Mouse (Mus musculus) adrenal gland, adult 18-20 months (tissue): ENCODE data around the gene Zfp568. TPM values are rescaled to one million over a fixed set of nuclear protein-coding genes. Genes with fewer than 3 reads are reported as not detected.

Experiments used
- DNase-seq, 2 experiments: peaks; one replicate each; pipeline ENCODE4 v3.0.0; 2021 to 2022; ENCODE audit warnings: low spot score in 2 of 2
- total RNA-seq, 2 experiments: library from RNA; stranded (reverse); gene quantifications; 1 replicate in 1 of 2; 2 replicates in 1 of 2; pipeline ENCODE4 v1.2.3; 2021

The Zfp568 gene
- total RNA-seq, 2 experiments from 2014 or later = 8.9 to 10.6 TPM

DNA sequence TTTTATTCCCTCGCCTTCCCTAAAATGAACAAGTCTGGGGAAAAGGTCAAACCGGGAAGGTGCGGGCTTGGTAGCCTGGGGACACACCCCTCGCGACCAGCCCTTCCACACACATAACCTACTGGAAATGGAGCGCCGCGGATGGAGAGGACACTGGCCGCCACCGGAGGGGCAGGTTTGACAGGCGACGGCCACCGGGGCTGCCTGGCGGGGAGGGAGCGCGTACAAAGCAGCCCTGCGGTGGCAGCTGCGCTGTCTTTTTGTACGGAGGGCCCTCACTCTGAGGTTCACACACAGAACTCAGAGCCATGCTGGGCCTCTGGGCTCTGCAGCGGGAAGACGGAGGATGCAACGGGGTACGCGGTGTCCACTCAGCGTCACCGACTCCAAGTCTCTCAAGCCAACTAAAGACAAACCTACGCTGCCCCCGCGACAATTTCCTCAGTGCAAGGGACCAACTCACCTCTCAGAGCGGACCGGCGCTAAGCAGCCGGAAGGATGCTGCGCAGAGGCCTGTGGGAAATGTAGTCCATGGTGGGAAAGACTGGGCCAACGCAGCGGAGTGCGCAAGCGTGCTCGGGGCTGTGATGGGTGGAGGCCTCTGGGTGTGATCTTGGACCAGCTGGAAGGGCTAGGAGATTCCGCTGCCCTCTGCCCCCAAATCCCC, 67.3 kb downstream of the Zfp568 start, which contains the start of gene Zfp14:
Gene Zfp14 (minus strand): TSS at position 499 of the 667 bp plus-strand sequence.
- peak; percentile 83 to 86 for DNase-seq

DNA sequence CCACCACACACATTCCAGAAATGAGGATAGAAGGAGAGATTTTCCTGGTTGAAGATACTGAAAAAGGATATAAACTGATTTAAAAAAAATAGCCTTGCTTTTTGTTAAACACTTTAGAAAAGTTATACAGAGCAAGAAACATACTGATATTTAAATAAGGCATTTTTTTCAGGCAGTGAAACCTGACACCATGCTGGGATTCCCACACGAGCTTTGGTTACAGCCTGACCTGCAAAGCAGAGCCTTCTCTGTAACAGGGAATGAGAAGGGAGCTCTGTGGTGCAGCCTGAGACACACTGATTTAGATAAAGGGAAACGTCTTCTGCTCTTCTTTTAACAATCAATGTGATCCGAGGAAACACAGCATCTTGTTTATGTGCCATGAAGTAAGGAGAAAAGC, 69.8 kb downstream of the Zfp568 start:
- no peak for DNase-seq

DNA sequence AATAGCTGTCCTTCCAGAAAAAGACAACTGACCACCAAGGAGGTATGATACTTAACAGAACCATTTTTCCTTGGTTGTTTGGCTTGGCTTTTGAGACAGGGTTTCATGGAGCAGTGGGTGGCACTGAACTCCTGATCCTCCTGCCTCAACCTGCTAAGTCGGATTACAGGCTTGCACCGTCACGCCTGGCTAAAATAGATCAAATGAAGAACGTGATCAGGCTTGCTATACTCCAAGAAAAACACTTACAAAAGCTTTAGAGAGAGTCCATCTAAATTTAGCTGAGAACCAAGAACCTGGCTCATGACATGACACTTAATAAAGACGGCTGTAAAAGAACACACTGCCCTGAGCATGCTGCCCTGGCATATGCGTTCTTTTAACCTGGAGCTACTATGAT, 76.6 kb downstream of the Zfp568 start:
- no peak for DNase-seq

DNA sequence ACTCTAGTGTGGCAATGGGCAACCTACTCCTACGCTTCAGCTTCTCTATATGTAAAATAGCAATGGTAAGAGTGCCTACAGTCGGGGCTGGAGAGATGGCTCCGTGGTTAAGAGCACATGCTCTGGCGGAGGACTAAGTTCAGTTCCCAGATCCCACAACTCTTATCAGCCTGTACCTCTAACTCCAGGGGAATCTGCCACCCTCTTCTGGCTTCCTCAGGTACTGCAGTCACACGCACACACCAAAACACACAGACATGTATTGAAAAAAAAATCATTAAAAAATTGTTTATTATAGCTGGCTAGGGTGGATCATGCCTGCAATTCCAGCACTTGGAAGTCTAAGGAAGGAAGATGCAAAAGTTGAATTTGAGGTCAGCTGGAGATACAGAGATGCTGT, 78.7 kb downstream of the Zfp568 start:
- DNase-seq = no peak

DNA sequence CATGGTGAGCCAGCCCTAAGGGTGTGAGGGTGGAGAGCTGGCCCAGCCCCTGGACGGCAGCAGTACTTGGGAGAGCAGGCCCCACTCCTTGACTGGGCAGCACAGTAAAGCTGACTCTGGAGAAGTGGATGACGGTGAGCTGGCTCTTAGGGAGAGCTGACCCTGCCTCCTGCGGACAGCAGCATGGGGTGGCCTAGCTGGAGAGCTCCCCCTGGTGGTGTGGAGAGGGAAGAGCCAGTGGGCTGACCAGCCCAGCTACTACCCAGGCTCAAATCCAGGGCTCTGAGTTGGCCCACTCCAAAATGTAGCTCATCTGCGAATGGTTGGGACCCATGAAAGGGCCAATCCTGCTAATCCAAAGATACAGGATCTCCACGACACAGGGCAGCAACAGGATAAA, 80.9 kb downstream of the Zfp568 start:
- no peak for DNase-seq

DNA sequence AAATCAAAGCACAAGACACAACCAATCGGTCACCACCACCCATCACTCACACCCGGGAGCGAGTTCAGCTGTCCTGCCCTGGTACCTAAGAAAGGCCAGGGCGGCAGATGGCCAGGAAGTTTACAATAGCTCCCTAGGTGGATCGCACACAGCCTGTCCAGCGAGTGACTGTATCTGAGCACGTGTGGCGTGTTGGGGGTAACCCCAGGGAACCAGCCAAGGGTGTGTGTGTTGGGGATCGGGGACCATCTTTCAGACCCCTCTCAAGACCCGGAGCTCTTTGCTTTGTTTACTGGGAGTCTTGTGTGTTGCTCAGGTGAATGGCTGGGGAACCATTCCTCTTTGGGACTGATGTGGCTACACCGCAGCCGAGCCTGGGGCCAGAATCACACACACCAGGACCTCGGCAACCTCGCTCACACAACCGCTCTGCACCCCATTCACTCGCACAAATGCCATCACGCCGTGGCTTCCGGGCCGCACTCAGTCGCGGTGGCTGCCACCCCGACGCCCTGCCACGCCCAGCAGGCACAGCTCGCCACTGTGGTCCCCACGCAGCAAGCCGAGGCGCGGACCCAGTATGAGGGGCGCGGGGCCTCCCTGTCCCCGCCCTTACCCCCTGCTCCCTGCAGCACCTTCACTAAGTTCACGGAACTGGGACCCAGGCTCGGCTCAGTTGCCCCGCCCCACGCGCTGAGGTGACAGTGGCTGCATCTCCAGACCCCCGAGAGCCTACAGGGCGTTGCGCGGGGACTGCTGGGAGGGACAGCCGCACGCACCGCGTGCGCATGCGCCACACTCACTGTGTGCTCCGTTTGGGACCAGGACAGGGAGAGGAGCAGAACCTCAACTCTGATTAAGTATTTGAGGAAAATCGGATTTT, 88.6 kb downstream of the Zfp568 start, which contains the start of gene Zfp82:
Gene Zfp82 (minus strand): TSS at position 755 of the 883 bp plus-strand sequence.
- peak; percentile 78 to 81 for DNase-seq

Other genes starting within 250 kb of the Zfp568 start
- 10 to 100 TPM; 14.8 to 15.2 TPM for gene Zfp84, start 215.4 kb upstream of the Zfp568 start, total RNA-seq
- 1 to 10 TPM; 2.5 to 2.7 TPM for gene Zfp30, start 200.0 kb upstream of the Zfp568 start, total RNA-seq
- 10 to 100 TPM; 15.2 to 19.0 TPM for gene Zfp790, start 167.8 kb upstream of the Zfp568 start, total RNA-seq
- gene Zfp940, start 130.3 kb upstream of the Zfp568 start, total RNA-seq = 1 to 10 TPM in 1 of 2 experiments, under 1 TPM in 1; 0.53 to 2.2 TPM
- 1 to 10 TPM; 6.3 to 6.8 TPM for gene Zfp420, start 124.0 kb upstream of the Zfp568 start, total RNA-seq
- 10 to 100 TPM in 1 of 2 experiments, 1 to 10 TPM in 1; 9.2 to 10.2 TPM for gene Zfp27, start 77.4 kb upstream of the Zfp568 start, total RNA-seq
- 1 to 10 TPM; 5.2 to 5.8 TPM for gene Zfp383, start 75.7 kb upstream of the Zfp568 start, total RNA-seq
- gene Zfp74, start 29.9 kb upstream of the Zfp568 start, total RNA-seq = 10 to 100 TPM in 1 of 2 experiments, 1 to 10 TPM in 1; 8.6 to 10.0 TPM
- gene Zfp14, start 67.4 kb downstream of the Zfp568 start, total RNA-seq = 1 to 10 TPM; 3.0 TPM
- 1 to 10 TPM; 2.0 to 2.3 TPM for gene Zfp82, start 88.9 kb downstream of the Zfp568 start, total RNA-seq
- gene Gm26920, start 106.5 kb downstream of the Zfp568 start, total RNA-seq = not detected
- 1 to 10 TPM; 2.9 to 4.1 TPM for gene Zfp566, start 106.6 kb downstream of the Zfp568 start, total RNA-seq
- 10 to 100 TPM; 38.4 to 45.1 TPM for gene Zfp260, start 110.8 kb downstream of the Zfp568 start, total RNA-seq
- 1 to 10 TPM; 3.2 to 5.1 TPM for gene Zfp382, start 138.0 kb downstream of the Zfp568 start, total RNA-seq
- 10 to 100 TPM; 48.5 to 54.2 TPM for gene Zfp146, start 185.8 kb downstream of the Zfp568 start, total RNA-seq
- gene Cox7a1, start 200.2 kb downstream of the Zfp568 start, total RNA-seq = 100 to 1,000 TPM; 349 to 810 TPM
- gene Capns1, start 214.9 kb downstream of the Zfp568 start, total RNA-seq = 100 to 1,000 TPM; 575 to 621 TPM
- 10 to 100 TPM; 51.1 to 64.1 TPM for gene Polr2i, start 248.0 kb downstream of the Zfp568 start, total RNA-seq
- 10 to 100 TPM; 86.2 to 93.6 TPM for gene Tbcb, start 248.3 kb downstream of the Zfp568 start, total RNA-seq